ENCODE assay signal across 18 mouse cellular contexts in genomic region chr3:99791316-99791715, GRCm38 (mm10).
DNase-seq lines count a peak whose midpoint lies in the region; ATAC-seq lines count a peak whose summit lies in the region.
"Had no signal": no experiment of that assay in that cellular context is flagged by ENCODE, and none has a peak within 500 bp of the region (broad histone marks: within the 10 kb centered on the region; RNA-seq: fewer than 3 reads in every experiment).

No protein-coding gene starts in this region.

- DNase-seq in limb, embryonic 10.5 days (ENCODE audit: low spot score) = no peak
- peak; percentile 45 for DNase-seq in kidney, adult 18-20 months
- DNase-seq in cerebellum, postnatal 14 days = no peak
- no peak for DNase-seq in frontal cortex, postnatal 14 days (ENCODE audit: low spot score in 2 of 2)
- DNase-seq: embryo, embryonic 11 days; heart, adult 18-20 months; layer of hippocampus, adult 9-11 months; liver, embryonic 13.5 days; thymus, adult 2 months had no signal

- no peaks in the 10 kb centered on the region for H3K36me3 ChIP-seq in limb, embryonic 12.5 days
- no peaks in the 10 kb centered on the region for H3K36me3 ChIP-seq in limb, embryonic 10.5 days
- H3K36me3 ChIP-seq in kidney, embryonic 15.5 days = no peaks in the 10 kb centered on the region
- no peaks in the 10 kb centered on the region for H3K36me3 ChIP-seq in limb, embryonic 13.5 days
- H3K36me3 ChIP-seq: forebrain, embryonic 15.5 days; heart, embryonic 15.5 days; hindbrain, embryonic 10.5 days; intestine, embryonic 15.5 days; liver, embryonic 13.5 days; neural tube, embryonic 13.5 days; stomach, embryonic 15.5 days had no signal

- ATAC-seq in limb, embryonic 12.5 days (ENCODE audit: insufficient number of reproducible peaks, insufficient read depth, low FRiP score, low TSS enrichment, low read depth) = no peak
- peak; percentile 88 for ATAC-seq in kidney, embryonic 15.5 days (replicated peaks; ENCODE audit: low FRiP score)
- ATAC-seq in limb, embryonic 13.5 days (ENCODE audit: low FRiP score, low read depth) = 0 out of 2 replicates have a peak, but pooled peaks have one; percentile 42
- ATAC-seq: forebrain, embryonic 15.5 days; intestine, embryonic 15.5 days had no signal

- no peaks in the 10 kb centered on the region for H3K9me3 ChIP-seq in limb, embryonic 12.5 days
- no peaks in the 10 kb centered on the region for H3K9me3 ChIP-seq in limb, embryonic 10.5 days (replicated peaks)
- H3K9me3 ChIP-seq in kidney, embryonic 15.5 days (replicated peaks) = no peaks in the 10 kb centered on the region
- no peaks in the 10 kb centered on the region for H3K9me3 ChIP-seq in limb, embryonic 13.5 days
- H3K9me3 ChIP-seq: forebrain, embryonic 15.5 days; heart, embryonic 15.5 days; hindbrain, embryonic 10.5 days; intestine, embryonic 15.5 days; liver, embryonic 13.5 days; neural tube, embryonic 13.5 days; stomach, embryonic 15.5 days had no signal

- no peak overlapping the region for H3K9ac ChIP-seq in limb, embryonic 12.5 days (replicated peaks)
- no peak overlapping the region for H3K9ac ChIP-seq in kidney, embryonic 15.5 days
- H3K9ac ChIP-seq in limb, embryonic 13.5 days = no peak overlapping the region
- H3K9ac ChIP-seq: forebrain, embryonic 15.5 days; heart, embryonic 15.5 days; intestine, embryonic 15.5 days; liver, embryonic 13.5 days; neural tube, embryonic 13.5 days; stomach, embryonic 15.5 days had no signal

- H3K4me2 ChIP-seq in limb, embryonic 12.5 days = no peak overlapping the region
- no peak overlapping the region for H3K4me2 ChIP-seq in kidney, embryonic 15.5 days
- no peak overlapping the region for H3K4me2 ChIP-seq in limb, embryonic 13.5 days (replicated peaks)
- H3K4me2 ChIP-seq: forebrain, embryonic 15.5 days; heart, embryonic 15.5 days; intestine, embryonic 15.5 days; liver, embryonic 13.5 days; neural tube, embryonic 13.5 days; stomach, embryonic 15.5 days had no signal

- H3K27ac ChIP-seq in limb, embryonic 12.5 days = 0 out of 2 replicates have a peak overlapping the region, but pooled peaks have one; percentile 45
- no peak overlapping the region for H3K27ac ChIP-seq in limb, embryonic 10.5 days
- peak overlapping the region; percentile 61 for H3K27ac ChIP-seq in kidney, embryonic 15.5 days
- no peak overlapping the region for H3K27ac ChIP-seq in limb, embryonic 13.5 days
- H3K27ac ChIP-seq: forebrain, embryonic 15.5 days; heart, embryonic 15.5 days; hindbrain, embryonic 10.5 days; intestine, embryonic 15.5 days; liver, embryonic 13.5 days; neural tube, embryonic 13.5 days; stomach, embryonic 15.5 days had no signal

- peaks cover 13% of the 10 kb centered on the region for H3K4me1 ChIP-seq in limb, embryonic 12.5 days (replicated peaks)
- peaks cover 15% of the 10 kb centered on the region; the same call in 1 of the 2 replicates for H3K4me1 ChIP-seq in limb, embryonic 10.5 days
- H3K4me1 ChIP-seq in kidney, embryonic 15.5 days = 0 out of 2 replicates have a peak, but pooled peaks cover 10% of the 10 kb centered on the region
- peaks cover 26% of the 10 kb centered on the region for H3K4me1 ChIP-seq in limb, embryonic 13.5 days
- H3K4me1 ChIP-seq: forebrain, embryonic 15.5 days; heart, embryonic 15.5 days; intestine, embryonic 15.5 days; liver, embryonic 13.5 days; neural tube, embryonic 13.5 days; stomach, embryonic 15.5 days had no signal

- no peaks in the 10 kb centered on the region for H3K27me3 ChIP-seq in limb, embryonic 12.5 days
- no peaks in the 10 kb centered on the region for H3K27me3 ChIP-seq in limb, embryonic 10.5 days (ENCODE audit: low read depth, poor library complexity, severe bottlenecking)
- no peaks in the 10 kb centered on the region for H3K27me3 ChIP-seq in kidney, embryonic 15.5 days
- no peaks in the 10 kb centered on the region for H3K27me3 ChIP-seq in limb, embryonic 13.5 days
- H3K27me3 ChIP-seq: forebrain, embryonic 15.5 days; heart, embryonic 15.5 days; intestine, embryonic 15.5 days; liver, embryonic 13.5 days; neural tube, embryonic 13.5 days; stomach, embryonic 15.5 days had no signal

- 57% methylated on average over 6 of the region's 6 CpGs for WGBS in limb, embryonic 12.5 days
- 89% methylated on average over 6 of the region's 6 CpGs for WGBS in limb, embryonic 10.5 days
- 35% methylated on average over 6 of the region's 6 CpGs for WGBS in kidney, embryonic 15.5 days
- WGBS in limb, embryonic 13.5 days = 37% methylated on average over 6 of the region's 6 CpGs

- H3K4me3 ChIP-seq in limb, embryonic 12.5 days (replicated peaks) = no peak overlapping the region
- no peak overlapping the region for H3K4me3 ChIP-seq in limb, embryonic 10.5 days
- no peak overlapping the region for H3K4me3 ChIP-seq in kidney, embryonic 15.5 days (replicated peaks)
- H3K4me3 ChIP-seq in limb, embryonic 13.5 days = no peak overlapping the region
- H3K4me3 ChIP-seq: forebrain, embryonic 15.5 days; heart, embryonic 15.5 days; hindbrain, embryonic 10.5 days; intestine, embryonic 15.5 days; liver, embryonic 13.5 days; neural tube, embryonic 13.5 days; stomach, embryonic 15.5 days had no signal

Comparison
In these comparisons a context has a peak if more than half of its experiments do, and no peak if none do; other contexts are left out.
1. H3K27ac ChIP-seq: peak in limb, embryonic 12.5 days (single experiment) and kidney, embryonic 15.5 days (single experiment); none in limb, embryonic 10.5 days (single experiment) and limb, embryonic 13.5 days (single experiment).